ENCODE assay signal across 13 mouse cellular contexts in genomic region chr5:37917161-37917560, GRCm38 (mm10).
"Had no signal": no experiment of that assay in that cellular context is flagged by ENCODE, and none has a peak within 500 bp of the region (broad histone marks: within the 10 kb centered on the region; RNA-seq: fewer than 3 reads in every experiment).

No protein-coding gene starts in this region.

- H3K4me3 ChIP-seq: liver, embryonic 13.5 days; lung, embryonic 15.5 days; megakaryocyte, embryonic 14.5 days had no signal

- H3K9ac ChIP-seq: kidney, embryonic 15.5 days; liver, embryonic 13.5 days; liver, postnatal 0 days; lung, embryonic 15.5 days had no signal

- H3K9me3 ChIP-seq: kidney, embryonic 15.5 days; liver, embryonic 13.5 days; lung, embryonic 15.5 days had no signal

- ATAC-seq: liver, postnatal 0 days; midbrain, embryonic 16.5 days had no signal

- H3K4me2 ChIP-seq: liver, embryonic 13.5 days; lung, embryonic 15.5 days had no signal

- DNase-seq: kidney, adult 2 months; kidney, postnatal 14 days; liver; liver, embryonic 13.5 days; liver, postnatal 0 days; lung, postnatal 14 days; thymus, adult 18-20 months; thymus, postnatal 14 days had no signal

- H3K4me1 ChIP-seq: liver, embryonic 13.5 days; lung, embryonic 15.5 days; megakaryocyte, embryonic 14.5 days had no signal

- H3K36me3 ChIP-seq: kidney, embryonic 15.5 days; liver, embryonic 13.5 days; lung, embryonic 15.5 days had no signal

- H3K27ac ChIP-seq: kidney, embryonic 15.5 days; liver, embryonic 13.5 days; lung, embryonic 15.5 days; macrophage had no signal
